ENCODE assay signal across 30 mouse cellular contexts in the genomic region with DNA sequence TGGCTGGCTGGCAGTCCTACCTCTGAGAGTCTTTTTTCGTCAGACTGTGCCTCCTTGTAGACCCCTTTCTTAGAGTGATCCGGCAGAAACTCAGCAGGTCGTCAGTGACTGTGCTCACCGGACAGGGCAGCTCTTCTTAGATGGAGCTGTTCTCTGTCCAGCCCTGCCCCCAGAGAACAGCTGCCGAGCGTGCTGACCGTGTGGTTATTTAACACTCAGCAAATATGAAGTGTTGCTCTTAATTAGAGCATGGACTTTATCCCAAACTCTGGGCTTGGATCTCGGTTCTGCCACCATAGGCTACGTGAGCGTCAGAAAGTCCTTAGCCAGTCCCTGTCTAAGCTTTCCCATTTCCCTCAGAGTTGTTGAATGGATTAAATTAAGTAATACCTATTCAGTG. TPM values are rescaled to one million over a fixed set of nuclear protein-coding genes. Genes with fewer than 3 reads are reported as not detected.
DNase-seq lines count a peak whose midpoint lies in the region; ATAC-seq and TF ChIP-seq lines count a peak whose summit lies in the region.
"Had no signal": no experiment of that assay in that cellular context is flagged by ENCODE, and none has a peak within 500 bp of the region (broad histone marks: within the 10 kb centered on the region; RNA-seq: fewer than 3 reads in every experiment).

No protein-coding gene starts in this region.

- no peak for TF ChIP-seq CTCF in liver, postnatal 0 days (IDR thresholded peaks at IDR 0.05; ENCODE audit: low read depth)

- no peaks in the 10 kb centered on the region for H3K9me3 ChIP-seq in hindbrain, embryonic 13.5 days
- H3K9me3 ChIP-seq in hindbrain, embryonic 14.5 days (ENCODE audit: control insufficient read depth, low read length), result no peaks in the 10 kb centered on the region
- H3K9me3 ChIP-seq in liver, postnatal 0 days (ENCODE audit: low read length), result no peaks in the 10 kb centered on the region
- H3K9me3 ChIP-seq in liver, embryonic 12.5 days (replicated peaks), result no peaks in the 10 kb centered on the region
- H3K9me3 ChIP-seq in midbrain, embryonic 10.5 days (replicated peaks), result no peaks in the 10 kb centered on the region
- H3K9me3 ChIP-seq: forebrain, embryonic 12.5 days had no signal

- 73% methylated on average over 10 of the region's 10 CpGs for WGBS in hindbrain, embryonic 13.5 days
- 79% methylated on average over 10 of the region's 10 CpGs for WGBS in hindbrain, embryonic 14.5 days
- 60% methylated on average over 10 of the region's 10 CpGs for WGBS in liver, postnatal 0 days (ENCODE audit: insufficient replicate concordance)
- 68% methylated on average over 10 of the region's 10 CpGs for WGBS in liver, embryonic 12.5 days (ENCODE audit: insufficient replicate concordance)
- 80% methylated on average over 10 of the region's 10 CpGs for WGBS in midbrain, embryonic 10.5 days

- no peak overlapping the region for H3K4me2 ChIP-seq in hindbrain, embryonic 13.5 days
- H3K4me2 ChIP-seq in hindbrain, embryonic 14.5 days (replicated peaks), result no peak overlapping the region
- H3K4me2 ChIP-seq in liver, postnatal 0 days (ENCODE audit: low read depth, low read length), result peak overlapping the region; percentile 27
- no peak overlapping the region for H3K4me2 ChIP-seq in liver, embryonic 12.5 days
- H3K4me2 ChIP-seq: forebrain, embryonic 12.5 days; liver, embryonic 11.5 days had no signal

- peaks cover 44% of the 10 kb centered on the region for H3K4me1 ChIP-seq in hindbrain, embryonic 13.5 days (replicated peaks)
- peaks cover 16% of the 10 kb centered on the region for H3K4me1 ChIP-seq in hindbrain, embryonic 14.5 days (replicated peaks; ENCODE audit: control insufficient read depth, insufficient read depth, low read length)
- peaks cover 23% of the 10 kb centered on the region for H3K4me1 ChIP-seq in liver, postnatal 0 days (ENCODE audit: insufficient read depth)
- H3K4me1 ChIP-seq in liver, embryonic 12.5 days, result peaks cover 30% of the 10 kb centered on the region
- peaks cover 45% of the 10 kb centered on the region for H3K4me1 ChIP-seq in midbrain, embryonic 10.5 days

- no peak for DNase-seq in hindbrain, embryonic 14.5 days (ENCODE audit: low spot score)
- no peak for DNase-seq in liver, postnatal 0 days
- DNase-seq in kidney, postnatal 25 days, result peak; percentile 38 to 79
- no peak for DNase-seq in midbrain, embryonic 10.5 days (ENCODE audit: low spot score)
- DNase-seq in thymus, postnatal 25 days, result no peak
- DNase-seq: adrenal gland, postnatal 25 days; cerebellum, adult 2 months; cerebellum, postnatal 14 days; heart, postnatal 14 days; lung, adult 18-20 months; midbrain, embryonic 14.5 days; right cerebral cortex, postnatal 25 days; spleen, adult 18-20 months; thymus, adult 18-20 months; thymus, postnatal 36 days had no signal

- no peaks in the 10 kb centered on the region for H3K36me3 ChIP-seq in hindbrain, embryonic 13.5 days
- no peaks in the 10 kb centered on the region for H3K36me3 ChIP-seq in hindbrain, embryonic 14.5 days (replicated peaks; ENCODE audit: control insufficient read depth, insufficient read depth)
- no peaks in the 10 kb centered on the region for H3K36me3 ChIP-seq in liver, postnatal 0 days (replicated peaks; ENCODE audit: insufficient read depth, low read length)
- no peaks in the 10 kb centered on the region for H3K36me3 ChIP-seq in liver, embryonic 12.5 days
- H3K36me3 ChIP-seq in midbrain, embryonic 10.5 days, result peaks cover 7% of the 10 kb centered on the region; the same call in 1 of the 2 replicates
- H3K36me3 ChIP-seq: forebrain, embryonic 12.5 days had no signal

- no peak overlapping the region for H3K27ac ChIP-seq in hindbrain, embryonic 13.5 days
- H3K27ac ChIP-seq in hindbrain, embryonic 14.5 days, result no peak overlapping the region
- H3K27ac ChIP-seq in liver, postnatal 0 days (ENCODE audit: low read depth), result no peak overlapping the region
- no peak overlapping the region for H3K27ac ChIP-seq in liver, embryonic 12.5 days
- no peak overlapping the region for H3K27ac ChIP-seq in midbrain, embryonic 10.5 days (replicated peaks)
- H3K27ac ChIP-seq: forebrain, embryonic 12.5 days; macrophage had no signal

- no peak overlapping the region for H3K4me3 ChIP-seq in hindbrain, embryonic 13.5 days
- no peak overlapping the region for H3K4me3 ChIP-seq in hindbrain, embryonic 14.5 days (replicated peaks; ENCODE audit: low read length)
- H3K4me3 ChIP-seq in liver, postnatal 0 days (ENCODE audit: low read depth, low read length), result no peak overlapping the region
- no peak overlapping the region for H3K4me3 ChIP-seq in liver, embryonic 12.5 days
- no peak overlapping the region for H3K4me3 ChIP-seq in midbrain, embryonic 10.5 days
- H3K4me3 ChIP-seq: erythroblast, embryonic 14.5 days; forebrain, embryonic 12.5 days had no signal

- H3K27me3 ChIP-seq in hindbrain, embryonic 13.5 days, result no peaks in the 10 kb centered on the region
- H3K27me3 ChIP-seq in hindbrain, embryonic 14.5 days (ENCODE audit: control insufficient read depth, insufficient read depth, low read length), result no peaks in the 10 kb centered on the region
- H3K27me3 ChIP-seq in liver, postnatal 0 days (ENCODE audit: insufficient read depth, low read length), result no peaks in the 10 kb centered on the region
- peaks cover 10% of the 10 kb centered on the region; the same call in 1 of the 2 replicates for H3K27me3 ChIP-seq in liver, embryonic 12.5 days (replicated peaks)
- H3K27me3 ChIP-seq in midbrain, embryonic 10.5 days (ENCODE audit: low read depth, poor library complexity, severe bottlenecking), result no peaks in the 10 kb centered on the region
- H3K27me3 ChIP-seq: forebrain, embryonic 12.5 days had no signal

- ATAC-seq in hindbrain, embryonic 13.5 days (ENCODE audit: low FRiP score), result no peak
- ATAC-seq in hindbrain, embryonic 14.5 days (ENCODE audit: low FRiP score), result no peak
- no peak for ATAC-seq in liver, postnatal 0 days
- no peak for ATAC-seq in liver, embryonic 12.5 days
- ATAC-seq: intestine, embryonic 16.5 days; lung, postnatal 0 days had no signal

- no peak for TF ChIP-seq EP300 in liver, postnatal 0 days (IDR thresholded peaks at IDR 0.05; ENCODE audit: low read depth)

- H3K9ac ChIP-seq in hindbrain, embryonic 13.5 days, result 0 out of 2 replicates have a peak overlapping the region, but pooled peaks have one; percentile 0
- H3K9ac ChIP-seq in hindbrain, embryonic 14.5 days, result no peak overlapping the region
- no peak overlapping the region for H3K9ac ChIP-seq in liver, postnatal 0 days (replicated peaks)
- no peak overlapping the region for H3K9ac ChIP-seq in liver, embryonic 12.5 days
- H3K9ac ChIP-seq: forebrain, embryonic 12.5 days had no signal

RNA-seq across cellular contexts. Expression of a gene that starts 3.2 kb away (rescaled TPM):
- 85.3 and 85.4 TPM in 2 replicates for polyA plus RNA-seq in hindbrain, embryonic 13.5 days (2015; fragmentation: Nextera tagmentation; extraction: Ambion mirVana)
- polyA plus RNA-seq in hindbrain, embryonic 14.5 days (2014; fragmentation: Nextera tagmentation; extraction: Ambion mirVana), result 99.0 and 100 TPM in 2 replicates
- 12.8 and 16.2 TPM in 2 replicates for polyA plus RNA-seq in liver, postnatal 0 days (2015; fragmentation: Nextera tagmentation; extraction: Ambion mirVana)
- 10.0 and 10.1 TPM in 2 replicates for polyA plus RNA-seq in liver, embryonic 12.5 days (2016; fragmentation: Nextera tagmentation; extraction: Ambion mirVana)
- 54.8 and 56.6 TPM in 2 replicates for polyA plus RNA-seq in midbrain, embryonic 10.5 days (2016; fragmentation: Nextera tagmentation; extraction: Ambion mirVana)

RNA-seq across cellular contexts. Expression of a gene that starts 36.2 kb away (rescaled TPM):
- polyA plus RNA-seq in hindbrain, embryonic 13.5 days (2015; fragmentation: Nextera tagmentation; extraction: Ambion mirVana), result 42.4 and 45.1 TPM in 2 replicates
- polyA plus RNA-seq in hindbrain, embryonic 14.5 days (2014; fragmentation: Nextera tagmentation; extraction: Ambion mirVana), result 49.9 and 52.5 TPM in 2 replicates
- polyA plus RNA-seq in liver, postnatal 0 days (2015; fragmentation: Nextera tagmentation; extraction: Ambion mirVana), result 7.7 and 8.2 TPM in 2 replicates
- 23.8 and 24.7 TPM in 2 replicates for polyA plus RNA-seq in liver, embryonic 12.5 days (2016; fragmentation: Nextera tagmentation; extraction: Ambion mirVana)
- 48.5 and 48.9 TPM in 2 replicates for polyA plus RNA-seq in midbrain, embryonic 10.5 days (2016; fragmentation: Nextera tagmentation; extraction: Ambion mirVana)

RNA-seq across cellular contexts. Expression of a gene that starts 36.3 kb away (rescaled TPM):
- 9.2 and 10.3 TPM in 2 replicates for polyA plus RNA-seq in hindbrain, embryonic 13.5 days (2015; fragmentation: Nextera tagmentation; extraction: Ambion mirVana)
- 7.5 and 8.2 TPM in 2 replicates for polyA plus RNA-seq in hindbrain, embryonic 14.5 days (2014; fragmentation: Nextera tagmentation; extraction: Ambion mirVana)
- 6.4 and 6.8 TPM in 2 replicates for polyA plus RNA-seq in liver, postnatal 0 days (2015; fragmentation: Nextera tagmentation; extraction: Ambion mirVana)
- polyA plus RNA-seq in liver, embryonic 12.5 days (2016; fragmentation: Nextera tagmentation; extraction: Ambion mirVana), result 6.8 and 8.4 TPM in 2 replicates
- 16.2 and 18.8 TPM in 2 replicates for polyA plus RNA-seq in midbrain, embryonic 10.5 days (2016; fragmentation: Nextera tagmentation; extraction: Ambion mirVana)

RNA-seq across cellular contexts. Expression of a gene that starts 44.1 kb away (rescaled TPM):
- 0.69 TPM in 1 of 2 replicates, not detected in the other for polyA plus RNA-seq in hindbrain, embryonic 13.5 days (2015; fragmentation: Nextera tagmentation; extraction: Ambion mirVana)
- 0.37 TPM in 1 of 2 replicates, not detected in the other for polyA plus RNA-seq in hindbrain, embryonic 14.5 days (2014; fragmentation: Nextera tagmentation; extraction: Ambion mirVana)
- polyA plus RNA-seq in liver, postnatal 0 days (2015; fragmentation: Nextera tagmentation; extraction: Ambion mirVana), result not detected in 2 replicates
- 0.21 TPM in 1 of 2 replicates, not detected in the other for polyA plus RNA-seq in liver, embryonic 12.5 days (2016; fragmentation: Nextera tagmentation; extraction: Ambion mirVana)
- polyA plus RNA-seq in midbrain, embryonic 10.5 days (2016; fragmentation: Nextera tagmentation; extraction: Ambion mirVana), result 0.41 and 0.55 TPM in 2 replicates
- polyA plus RNA-seq: brain, embryonic 14.5 days; cortical plate, adult 2 months; embryonic facial prominence, embryonic 14.5 days; erythroblast, embryonic 14.5 days; heart, embryonic 14.5 days; hindbrain, embryonic 11.5 days; limb, embryonic 11.5 days; liver, embryonic 11.5 days; lung, postnatal 0 days; macrophage; midbrain, embryonic 14.5 days; neural tube, embryonic 11.5 days had no signal

Comparison
In these comparisons a context has a peak if more than half of its experiments do, and no peak if none do; other contexts are left out.
1. DNase-seq: peak in kidney, postnatal 25 days (2 of 2); none in hindbrain, embryonic 14.5 days (single experiment), liver, postnatal 0 days (single experiment), midbrain, embryonic 10.5 days (single experiment) and thymus, postnatal 25 days (single experiment).